Mouse (Mus musculus): ENCODE measurements around the gene Cdc6. TPM values are rescaled to one million over a fixed set of nuclear protein-coding genes. Genes with fewer than 3 reads are reported as not detected.
A peak's percentile ranks its signal among the peaks of the same experiment; 100 is the strongest.

The Cdc6 gene
- polyA plus RNA-seq, 1 experiment: 2.9 TPM

DNA sequence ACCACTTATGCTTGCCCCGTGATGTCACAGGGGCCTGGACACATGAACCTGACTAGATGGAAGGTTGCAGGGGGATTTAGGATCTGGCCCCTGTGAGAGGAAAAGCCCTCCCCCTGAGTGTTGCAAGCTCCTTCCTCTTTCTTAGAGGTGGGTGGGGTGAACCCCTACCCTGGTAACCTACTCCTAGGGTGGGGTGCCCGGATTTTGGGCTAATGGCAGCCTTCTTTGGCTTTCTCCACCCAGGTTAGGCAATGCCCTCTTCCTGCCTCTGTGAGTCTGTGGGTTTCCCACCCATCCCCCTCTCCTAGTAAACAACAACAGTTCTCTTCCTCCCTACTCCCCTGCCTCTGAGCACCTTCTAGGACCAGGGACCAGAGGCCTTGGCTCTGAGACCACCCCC, 45.1 kb downstream of the Cdc6 start:
- Histone ChIP-seq H3K4me1 (ENCODE audit: control insufficient read depth, insufficient read depth, low read length) (peaks cover 37% of the 10 kb centered on the region), H3K36me3 (ENCODE audit: control insufficient read depth, insufficient read depth, low read length) (no peaks in the 10 kb centered on the region), H3K27me3 (ENCODE audit: control insufficient read depth, insufficient read depth, low read length) (no peaks in the 10 kb centered on the region), H3K4me3 (ENCODE audit: control insufficient read depth, low read depth, low read length) (no peak overlapping the region), H3K27ac (ENCODE audit: control insufficient read depth, insufficient read depth, low read depth, low read length) (no peak overlapping the region)
- TF ChIP-seq POLR2A (IDR thresholded peaks at IDR 0.05; ENCODE audit: control insufficient read depth, low read depth, low read length) (no peak), CTCF (IDR thresholded peaks at IDR 0.05; ENCODE audit: control insufficient read depth, insufficient read depth, insufficient replicate concordance, low read depth, low read length) (no peak)

DNA sequence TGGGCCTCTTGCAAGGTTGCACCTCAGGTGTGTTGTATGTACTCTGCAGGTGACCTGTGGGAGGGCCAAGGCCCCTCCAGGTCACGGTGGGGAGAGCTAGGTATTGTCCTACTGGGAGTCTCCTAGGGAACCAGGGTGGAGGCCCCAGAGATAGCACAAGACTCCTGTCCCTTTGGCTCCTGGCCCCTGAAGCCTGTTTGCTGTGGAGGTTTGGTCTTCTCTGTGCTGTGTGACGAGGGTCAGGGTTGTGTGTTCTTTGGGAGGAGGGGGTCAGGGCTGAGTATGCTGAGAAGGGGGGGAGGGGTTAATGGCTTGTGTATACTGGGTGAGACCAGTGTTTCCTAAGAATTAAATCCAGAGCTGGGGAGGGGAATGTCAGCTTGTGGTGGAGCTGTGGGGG, 45.8 kb downstream of the Cdc6 start:
- Histone ChIP-seq H3K4me3 (ENCODE audit: control insufficient read depth, low read depth, low read length) (no peak overlapping the region), H3K27me3 (ENCODE audit: control insufficient read depth, insufficient read depth, low read length) (no peaks in the 10 kb centered on the region)

GRCm38 (mm10) chr11:98953835-98954320, 46.3 kb downstream of the Cdc6 start:
- Histone ChIP-seq H3K4me3 (ENCODE audit: control insufficient read depth, low read depth, low read length) (no peak overlapping the region), H3K27ac (ENCODE audit: control insufficient read depth, insufficient read depth, low read depth, low read length) (peak overlapping the region; percentile 81), H3K36me3 (ENCODE audit: control insufficient read depth, insufficient read depth, low read length) (no peaks in the 10 kb centered on the region), H3K4me1 (ENCODE audit: control insufficient read depth, insufficient read depth, low read length) (peaks cover 37% of the 10 kb centered on the region), H3K27me3 (ENCODE audit: control insufficient read depth, insufficient read depth, low read length) (no peaks in the 10 kb centered on the region)
- TF ChIP-seq CTCF (IDR thresholded peaks at IDR 0.05; ENCODE audit: control insufficient read depth, insufficient read depth, insufficient replicate concordance, low read depth, low read length) (no peak), POLR2A (IDR thresholded peaks at IDR 0.05; ENCODE audit: control insufficient read depth, low read depth, low read length) (no peak)

More for the DNA sequence above, 45.8 kb downstream of the Cdc6 start:
- no peak overlapping the region; the same call in 1 of the 2 replicates for H3K27ac ChIP-seq (ENCODE audit: control insufficient read depth, insufficient read depth, low read depth, low read length)
- no peak for TF ChIP-seq CTCF (IDR thresholded peaks at IDR 0.05; ENCODE audit: control insufficient read depth, insufficient read depth, insufficient replicate concordance, low read depth, low read length)
- no peak for TF ChIP-seq POLR2A (IDR thresholded peaks at IDR 0.05; ENCODE audit: control insufficient read depth, low read depth, low read length)
- H3K36me3 ChIP-seq (ENCODE audit: control insufficient read depth, insufficient read depth, low read length): no peaks in the 10 kb centered on the region
- H3K4me1 ChIP-seq (ENCODE audit: control insufficient read depth, insufficient read depth, low read length): peaks cover 37% of the 10 kb centered on the region

- TF ChIP-seq POLR2A (IDR thresholded peaks at IDR 0.05; ENCODE audit: control insufficient read depth, low read depth, low read length): no peak
- TF ChIP-seq CTCF (IDR thresholded peaks at IDR 0.05; ENCODE audit: control insufficient read depth, insufficient read depth, insufficient replicate concordance, low read depth, low read length): peak; percentile 25; the same call in 1 of the 2 replicates
- H3K4me3 ChIP-seq (ENCODE audit: control insufficient read depth, low read depth, low read length): no peak overlapping the region
- no peaks in the 10 kb centered on the region for H3K27me3 ChIP-seq (ENCODE audit: control insufficient read depth, insufficient read depth, low read length)
- H3K27ac ChIP-seq (ENCODE audit: control insufficient read depth, insufficient read depth, low read depth, low read length): peak overlapping the region; percentile 82
- no peaks in the 10 kb centered on the region for H3K36me3 ChIP-seq (ENCODE audit: control insufficient read depth, insufficient read depth, low read length)
- peaks cover 37% of the 10 kb centered on the region for H3K4me1 ChIP-seq (ENCODE audit: control insufficient read depth, insufficient read depth, low read length)
Observed at GRCm38 (mm10) chr11:98954373-98954772, 46.8 kb downstream of the Cdc6 start.

DNA sequence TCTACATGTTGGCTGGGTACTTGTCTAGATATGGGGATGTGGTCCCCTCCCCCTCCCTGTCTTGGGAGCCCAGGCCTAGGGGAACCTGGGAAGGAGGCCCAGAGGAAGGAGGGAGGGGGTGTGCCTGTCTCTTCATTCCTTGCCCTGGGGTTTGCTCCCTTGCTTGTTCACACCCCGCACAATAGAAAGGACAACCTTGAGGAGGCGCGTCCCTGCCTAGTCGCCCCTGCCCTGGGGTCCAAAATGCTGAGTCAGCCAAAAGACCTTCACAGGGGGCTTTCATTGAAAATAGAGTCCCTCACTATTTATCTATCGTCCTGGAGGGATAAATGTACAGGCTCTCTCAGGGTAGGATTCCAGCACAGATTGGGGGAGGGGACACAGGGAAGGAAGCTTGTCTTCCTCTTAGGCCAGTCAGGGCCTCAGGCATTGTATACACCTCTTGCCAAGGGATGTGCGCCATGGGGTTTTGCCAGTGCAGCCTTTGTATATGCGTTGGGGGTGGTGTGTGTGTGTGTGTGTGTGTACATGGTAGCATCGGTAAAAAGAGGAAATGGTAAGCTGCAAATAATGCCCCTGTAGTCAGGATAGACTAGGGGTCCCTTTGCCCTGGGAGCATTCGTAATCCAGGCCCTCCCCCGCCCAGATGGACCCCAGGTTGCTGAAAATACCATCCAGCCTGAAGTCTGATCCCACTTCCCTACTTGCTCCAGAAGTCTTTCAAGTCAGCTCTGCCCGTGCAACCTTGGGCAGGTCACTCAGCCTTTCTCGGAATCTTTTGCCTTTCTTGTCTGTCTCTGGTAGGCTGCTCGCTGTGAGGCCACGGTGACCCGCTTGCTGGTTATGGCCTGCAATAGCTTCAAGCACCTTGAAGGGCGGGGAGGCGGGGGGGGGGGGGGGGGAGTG, 47.5 kb downstream of the Cdc6 start:
- H3K27ac ChIP-seq (ENCODE audit: control insufficient read depth, insufficient read depth, low read depth, low read length): peak overlapping the region; percentile 82
- no peak overlapping the region for H3K4me3 ChIP-seq (ENCODE audit: control insufficient read depth, low read depth, low read length)
- no peaks in the 10 kb centered on the region for H3K27me3 ChIP-seq (ENCODE audit: control insufficient read depth, insufficient read depth, low read length)
- no peaks in the 10 kb centered on the region for H3K36me3 ChIP-seq (ENCODE audit: control insufficient read depth, insufficient read depth, low read length)
- no peak for TF ChIP-seq CTCF (IDR thresholded peaks at IDR 0.05; ENCODE audit: control insufficient read depth, insufficient read depth, insufficient replicate concordance, low read depth, low read length)
- no peak for TF ChIP-seq POLR2A (IDR thresholded peaks at IDR 0.05; ENCODE audit: control insufficient read depth, low read depth, low read length)
- peaks cover 35% of the 10 kb centered on the region for H3K4me1 ChIP-seq (ENCODE audit: control insufficient read depth, insufficient read depth, low read length)

GRCm38 (mm10) chr11:98955707-98956235, 48.2 kb downstream of the Cdc6 start:
- TF ChIP-seq POLR2A (IDR thresholded peaks at IDR 0.05; ENCODE audit: control insufficient read depth, low read depth, low read length) (no peak), CTCF (IDR thresholded peaks at IDR 0.05; ENCODE audit: control insufficient read depth, insufficient read depth, insufficient replicate concordance, low read depth, low read length) (no peak)
- no peaks in the 10 kb centered on the region for H3K27me3 ChIP-seq (ENCODE audit: control insufficient read depth, insufficient read depth, low read length)
- H3K27ac ChIP-seq (ENCODE audit: control insufficient read depth, insufficient read depth, low read depth, low read length): peak overlapping the region; percentile 75
- H3K36me3 ChIP-seq (ENCODE audit: control insufficient read depth, insufficient read depth, low read length): no peaks in the 10 kb centered on the region
- no peak overlapping the region for H3K4me3 ChIP-seq (ENCODE audit: control insufficient read depth, low read depth, low read length)
- H3K4me1 ChIP-seq (ENCODE audit: control insufficient read depth, insufficient read depth, low read length): peaks cover 35% of the 10 kb centered on the region

DNA sequence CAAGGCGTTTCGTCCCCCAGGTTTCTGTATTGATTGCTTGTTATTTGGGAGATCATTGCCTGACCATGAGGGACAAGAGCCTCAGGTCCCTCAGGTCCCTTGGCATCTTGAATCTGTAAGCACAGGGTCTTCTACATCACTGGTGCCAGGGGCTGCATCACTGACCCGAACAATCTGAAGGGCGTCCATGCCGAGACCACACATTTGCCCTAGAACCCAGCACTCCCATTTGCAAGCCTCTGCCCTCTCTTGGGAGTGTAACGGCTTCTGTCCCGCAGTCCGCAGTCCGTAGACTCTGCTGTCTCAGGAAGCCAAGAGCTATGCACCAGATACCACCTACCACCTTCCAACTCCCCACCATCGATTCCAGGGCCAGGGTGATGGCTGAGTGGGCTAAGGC, 48.7 kb downstream of the Cdc6 start:
- Histone ChIP-seq H3K36me3 (ENCODE audit: control insufficient read depth, insufficient read depth, low read length) (no peaks in the 10 kb centered on the region), H3K27ac (ENCODE audit: control insufficient read depth, insufficient read depth, low read depth, low read length) (peak overlapping the region; percentile 39), H3K27me3 (ENCODE audit: control insufficient read depth, insufficient read depth, low read length) (no peaks in the 10 kb centered on the region), H3K4me3 (ENCODE audit: control insufficient read depth, low read depth, low read length) (no peak overlapping the region), H3K4me1 (ENCODE audit: control insufficient read depth, insufficient read depth, low read length) (peaks cover 35% of the 10 kb centered on the region)
- TF ChIP-seq CTCF (IDR thresholded peaks at IDR 0.05; ENCODE audit: control insufficient read depth, insufficient read depth, insufficient replicate concordance, low read depth, low read length) (no peak), POLR2A (IDR thresholded peaks at IDR 0.05; ENCODE audit: control insufficient read depth, low read depth, low read length) (no peak)

All from testis, adult 2 months (tissue).